Mouse (Mus musculus): ENCODE results near the gene Pam. TPM values are rescaled to one million over a fixed set of nuclear protein-coding genes. Genes with fewer than 3 reads are reported as not detected.
"Not testable (repeated sequence)": the region's sequence is repeated elsewhere in the genome, so short reads cannot be mapped to it uniquely, and the experiment has no call there.

Pam gene
- polyA plus RNA-seq, 1 experiment from 2014 or later = 18.0 TPM

DNA sequence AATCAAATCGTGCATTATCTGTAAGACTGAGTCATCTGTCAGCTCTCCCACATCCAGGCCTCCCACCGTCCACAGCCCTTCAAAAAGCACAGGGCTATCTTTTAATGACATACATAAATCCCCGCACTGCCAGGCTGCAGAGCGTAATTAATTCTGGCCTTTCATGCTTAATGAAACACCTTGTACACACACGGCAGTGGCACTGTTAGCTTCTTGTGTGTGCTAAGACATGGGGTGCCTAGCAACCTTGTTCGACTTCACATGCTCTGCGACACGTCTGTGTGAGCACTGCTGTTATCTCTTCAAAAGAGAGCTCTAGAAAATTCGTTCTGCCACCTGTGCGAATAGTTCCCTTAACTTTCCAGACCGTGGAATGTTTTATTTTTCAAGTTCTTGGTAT is 120.5 kb downstream of the Pam start:
- no peak for DNase-seq (ENCODE audit: low spot score)

- DNase-seq (ENCODE audit: low spot score) = no peak
Observed at GRCm38 (mm10) chr1:97969765-97970164, 125.7 kb downstream of the Pam start.

DNA sequence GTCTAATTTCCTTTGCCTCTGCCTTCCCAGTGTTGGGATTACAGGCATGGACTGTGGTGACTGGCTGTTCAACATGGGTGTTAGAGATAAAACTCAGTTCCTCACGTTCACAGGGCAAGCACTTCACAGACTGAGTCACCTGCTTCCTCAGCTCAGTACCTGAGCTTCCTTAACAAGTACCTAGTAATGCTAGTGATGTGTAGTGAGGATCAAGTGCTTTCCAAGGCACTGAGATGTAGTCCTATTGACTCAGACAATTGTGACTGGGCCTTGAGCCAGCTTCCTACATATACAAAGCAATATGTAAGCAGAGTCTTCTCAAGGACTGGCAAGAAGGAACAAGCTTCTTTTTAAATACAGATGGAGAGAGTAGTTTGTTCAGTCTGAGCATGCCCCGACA is 131.7 kb downstream of the Pam start:
- no peak for DNase-seq (ENCODE audit: low spot score)

DNA sequence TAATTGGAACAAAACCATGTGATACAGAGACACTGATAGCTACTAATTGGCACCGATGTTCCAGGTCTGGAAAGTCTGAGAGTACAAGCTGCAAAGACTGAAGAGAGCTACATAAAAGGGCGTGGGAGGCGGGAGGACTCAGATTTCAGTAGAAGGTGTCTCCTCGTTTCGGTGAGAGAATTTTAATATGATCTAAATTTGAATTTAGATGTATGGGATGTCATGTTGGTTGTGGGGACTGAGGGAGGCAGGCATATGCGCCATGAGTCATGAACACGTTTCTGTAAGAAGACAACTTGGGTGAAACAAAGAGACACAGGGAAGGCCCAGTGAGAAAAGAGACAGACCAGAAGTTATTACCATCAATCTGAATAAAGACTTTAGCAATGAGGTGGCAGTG is 133.3 kb downstream of the Pam start:
- DNase-seq (ENCODE audit: low spot score) = no peak

GRCm38 (mm10) chr1:97960681-97961080 is 134.8 kb downstream of the Pam start:
- no peak for DNase-seq (ENCODE audit: low spot score)

- DNase-seq (ENCODE audit: low spot score) = no peak
Observed at GRCm38 (mm10) chr1:97960124-97960523, 135.3 kb downstream of the Pam start.

GRCm38 (mm10) chr1:97958759-97959158 is 136.7 kb downstream of the Pam start:
- DNase-seq (ENCODE audit: low spot score) = no peak

DNA sequence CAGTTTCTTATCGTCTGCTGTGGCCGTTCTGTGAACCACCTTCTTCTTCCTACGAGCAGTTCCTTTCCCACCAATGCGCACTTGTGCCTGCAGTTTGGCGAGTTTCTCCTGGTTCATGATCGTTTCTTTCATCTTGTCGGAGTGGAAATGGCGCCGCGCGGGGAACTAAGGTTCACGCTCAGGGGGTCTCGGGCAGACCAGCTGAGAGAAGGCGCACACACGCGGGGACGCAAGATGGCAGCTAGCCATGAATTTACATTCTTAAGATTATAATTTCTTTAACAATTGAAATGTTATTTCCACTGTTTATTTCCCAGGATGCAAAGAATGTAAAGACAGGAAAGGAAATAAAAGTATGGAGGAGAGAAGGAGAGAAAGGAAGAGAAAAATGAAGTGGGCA is 146.2 kb downstream of the Pam start:
- not testable (repeated sequence) for DNase-seq (ENCODE audit: low spot score)

DNA sequence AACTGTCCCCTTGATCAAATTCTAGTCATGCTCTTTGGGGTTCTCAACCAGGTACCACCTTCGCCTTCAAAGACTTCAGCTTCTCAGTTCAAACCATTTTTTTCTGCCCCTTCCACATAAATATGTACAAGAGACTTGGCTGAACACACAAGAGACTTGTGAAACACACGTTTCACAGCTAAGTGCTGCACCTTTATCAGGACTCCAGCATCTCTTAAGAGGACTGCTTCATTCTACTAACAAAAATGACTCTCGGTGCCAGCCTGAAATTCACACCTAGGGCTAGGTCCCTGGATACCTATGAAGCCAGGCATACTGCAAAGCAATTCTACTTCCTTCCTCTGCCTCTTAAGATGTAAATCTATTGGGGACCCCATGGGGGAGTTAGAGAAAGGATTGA is 148.3 kb downstream of the Pam start:
- no peak for DNase-seq (ENCODE audit: low spot score)

DNA sequence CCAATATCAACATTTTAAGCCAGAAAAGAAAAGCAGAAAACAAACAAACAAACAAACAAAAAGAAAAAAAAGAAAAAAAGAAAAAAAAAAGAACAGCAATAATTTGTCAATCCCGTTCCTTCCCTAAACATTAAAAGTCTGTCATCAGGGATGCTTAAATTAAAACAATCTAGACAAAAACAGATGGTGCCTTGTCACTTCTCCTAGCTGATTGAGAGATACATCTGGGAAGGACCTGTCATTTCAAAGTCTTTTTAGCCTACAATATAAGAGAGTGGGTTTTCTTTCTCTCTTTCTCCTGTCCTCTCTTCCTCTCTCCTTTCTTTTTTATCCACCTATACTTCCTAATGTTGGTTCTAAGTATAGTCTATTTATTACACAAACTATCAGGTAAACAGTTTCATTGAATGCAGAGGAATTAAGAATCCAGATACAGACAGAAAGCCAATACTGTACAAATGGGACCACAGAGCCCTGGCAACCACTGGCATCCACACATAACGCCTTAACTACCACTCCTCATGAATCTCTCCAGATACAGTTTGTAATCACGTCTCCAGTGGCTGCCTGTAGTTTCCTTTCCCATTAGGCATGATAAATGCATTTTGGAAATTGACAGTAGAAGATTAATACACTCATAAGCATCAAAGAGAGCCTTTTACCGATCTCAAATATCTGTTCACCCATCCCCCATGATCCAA is 151.4 kb downstream of the Pam start:
- no peak for DNase-seq (ENCODE audit: low spot score)

DNA sequence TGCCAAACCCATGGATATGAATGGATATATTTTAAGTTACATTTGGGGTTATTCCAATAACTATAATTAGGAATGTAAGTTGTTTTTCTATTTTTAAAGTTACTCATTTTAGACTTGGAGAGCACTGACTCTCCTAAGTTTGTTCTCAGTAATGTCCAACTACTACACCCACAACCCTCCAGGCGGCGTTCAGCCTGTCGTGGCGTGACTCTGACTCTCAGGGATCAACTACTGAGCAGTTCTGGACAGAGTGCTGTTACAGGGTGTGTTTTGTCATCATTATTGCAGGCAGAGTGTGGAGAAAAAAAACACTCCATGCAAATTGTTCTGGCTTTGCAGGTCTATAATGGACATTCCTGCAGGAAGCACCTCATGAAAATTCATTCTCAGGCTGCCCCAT is 152.0 kb downstream of the Pam start:
- DNase-seq (ENCODE audit: low spot score) = no peak

DNA sequence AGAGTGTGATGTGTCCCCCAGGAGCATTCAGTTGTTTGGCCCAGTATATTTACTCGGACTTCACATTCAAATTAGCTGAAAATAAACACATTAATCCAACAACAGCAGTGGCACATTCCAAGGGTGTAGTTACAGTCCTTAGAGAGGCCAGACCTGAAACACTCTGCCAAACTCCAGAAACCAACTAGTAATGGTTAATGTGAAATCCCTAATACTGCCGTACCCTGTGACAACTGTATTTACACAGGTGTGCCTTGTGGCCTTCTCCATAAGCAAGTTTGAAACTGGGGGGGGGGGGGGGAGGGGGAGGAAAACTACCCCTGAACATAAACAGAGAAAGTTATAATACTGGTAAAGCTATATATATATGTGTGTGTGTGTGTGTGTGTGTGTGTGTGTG is 152.5 kb downstream of the Pam start:
- no peak for DNase-seq (ENCODE audit: low spot score)

GRCm38 (mm10) chr1:97938586-97938985 is 156.9 kb downstream of the Pam start:
- DNase-seq (ENCODE audit: low spot score) = no peak

GRCm38 (mm10) chr1:97938053-97938452 is 157.4 kb downstream of the Pam start:
- no peak for DNase-seq (ENCODE audit: low spot score)

DNA sequence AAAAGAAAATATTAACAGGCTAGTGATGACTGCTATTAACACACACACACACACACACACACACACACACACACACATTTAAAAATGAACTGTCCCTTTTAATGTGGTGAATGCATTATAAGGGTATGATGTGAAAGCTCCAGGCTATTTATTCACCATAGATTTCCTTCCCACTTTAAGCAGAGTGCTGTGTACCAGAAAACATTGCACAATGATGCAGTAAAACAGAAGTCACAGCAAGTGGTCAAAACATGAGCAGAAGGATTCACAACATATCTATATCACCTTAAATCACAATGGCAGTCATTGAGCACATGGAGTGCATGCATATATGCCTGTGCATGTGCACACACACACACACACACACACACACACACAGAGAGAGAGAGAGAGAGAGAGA is 160.5 kb downstream of the Pam start:
- DNase-seq (ENCODE audit: low spot score) = no peak

- DNase-seq (ENCODE audit: low spot score) = no peak
Observed at GRCm38 (mm10) chr1:97931220-97931619, 164.2 kb downstream of the Pam start.

GRCm38 (mm10) chr1:97929415-97930028 is 165.9 kb downstream of the Pam start:
- DNase-seq (ENCODE audit: low spot score) = no peak

- DNase-seq (ENCODE audit: low spot score) = no peak
Observed at GRCm38 (mm10) chr1:97926789-97927188, 168.7 kb downstream of the Pam start.

DNA sequence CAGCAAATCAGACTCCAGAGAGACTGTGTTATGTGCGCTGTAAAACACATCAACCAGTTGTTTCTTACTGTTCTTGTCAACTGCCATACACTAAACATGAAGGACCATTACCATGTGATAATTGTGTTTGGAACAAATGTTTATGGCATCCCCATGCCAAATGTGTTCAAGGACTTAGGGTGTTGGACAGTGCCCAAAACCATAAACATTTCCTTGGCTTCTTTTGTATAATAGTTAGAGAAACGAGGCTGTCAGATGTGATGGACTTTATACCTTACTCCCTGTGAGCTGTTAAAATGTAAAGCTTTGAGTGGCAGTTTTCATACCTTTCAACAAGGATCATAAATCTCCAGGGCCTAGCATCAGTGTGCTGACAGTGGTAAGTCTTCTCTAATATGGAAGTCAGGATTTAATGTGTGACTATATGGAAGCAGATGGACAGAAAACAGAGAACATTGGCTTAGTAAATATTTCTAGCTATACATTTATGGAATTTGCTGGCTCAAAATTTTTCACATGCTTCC is 169.4 kb downstream of the Pam start:
- no peak for DNase-seq (ENCODE audit: low spot score)

DNA sequence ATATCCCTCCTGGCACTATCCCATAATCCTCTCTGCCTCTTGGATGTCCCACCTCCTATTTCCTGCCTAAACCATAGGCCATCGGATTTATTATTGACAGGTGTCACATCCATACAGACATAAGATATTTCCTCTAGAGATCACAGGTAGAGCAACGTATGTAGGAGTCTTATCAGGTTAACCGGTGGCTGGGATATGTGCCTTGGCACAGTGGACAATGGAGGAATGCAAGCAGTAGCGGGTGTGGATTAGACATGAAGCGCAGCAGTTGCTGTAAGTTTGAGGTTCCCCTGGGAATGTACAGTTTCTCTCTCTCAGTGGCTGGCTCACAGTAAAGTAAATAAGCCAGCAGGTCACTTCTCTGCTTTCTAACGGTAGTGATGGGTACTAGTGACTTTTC is 173.1 kb downstream of the Pam start:
- no peak for DNase-seq (ENCODE audit: low spot score)

- DNase-seq (ENCODE audit: low spot score) = no peak
Observed at GRCm38 (mm10) chr1:97921886-97922285, 173.6 kb downstream of the Pam start.

DNA sequence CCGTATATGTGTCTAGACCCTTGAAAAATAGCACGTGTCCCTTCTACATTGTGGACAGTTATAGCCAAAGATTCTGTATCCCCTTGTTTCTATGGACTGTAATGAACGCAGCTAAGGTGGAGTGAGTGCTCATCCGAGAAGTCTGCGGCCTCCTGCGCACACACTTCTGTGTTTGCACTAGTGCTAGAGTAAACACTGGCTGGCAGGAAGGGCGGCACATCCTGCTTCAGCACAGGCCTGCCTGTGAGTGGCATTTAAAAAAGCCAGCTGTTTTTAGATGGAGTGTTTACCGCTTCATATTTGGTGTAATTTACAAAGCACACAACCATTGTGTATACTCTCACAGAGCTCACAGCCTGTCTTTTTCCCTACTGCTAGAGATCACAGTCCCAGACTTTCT is 177.0 kb downstream of the Pam start:
- no peak for DNase-seq (ENCODE audit: low spot score)

- no peak for DNase-seq (ENCODE audit: low spot score)
Observed at GRCm38 (mm10) chr1:97916971-97917234, 178.5 kb downstream of the Pam start.
